Mouse (Mus musculus) MEL (cell line): ENCODE measurements around the gene Kcnd2. TPM values are rescaled to one million over a fixed set of nuclear protein-coding genes. Genes with fewer than 3 reads are reported as not detected.

ENCODE experiments used
- DNase-seq: peaks from one replicate; pipeline ENCODE4 v3.0.0; 2011; ENCODE audit warnings: low read depth, low spot score
- H3K27ac ChIP-seq: 2 replicates; pipeline ENCODE4 v1.5.1; 2012; ENCODE audit warnings: low read depth, mild to moderate bottlenecking, control low read depth, low read length, moderate library complexity; ENCODE audit not compliant: control insufficient read depth
- H3K27me3 ChIP-seq, 2 experiments: fragments of 150-350 bp in 1 of 2; sonication (generic) in 1 of 2; 2 replicates each; pipeline ENCODE4 v1.6.1; 2012; ENCODE audit warnings: low read length in 2 of 2, mild to moderate bottlenecking in 2 of 2, improper control_type of control experiment in 1 of 2, moderate library complexity in 1 of 2; ENCODE audit not compliant: insufficient read depth in 2 of 2, control insufficient read depth in 1 of 2
- H3K36me3 ChIP-seq, 2 experiments: 2 replicates each; pipeline ENCODE4 v1.6.1; 2012 to 2014; ENCODE audit warnings: low read length in 2 of 2, improper control_type of control experiment in 1 of 2, inconsistent platforms in 1 of 2, mild to moderate bottlenecking in 1 of 2; ENCODE audit not compliant: insufficient read depth in 2 of 2, control insufficient read depth in 1 of 2
- H3K4me1 ChIP-seq, 2 experiments: fragments of 150-350 bp in 1 of 2; sonication (generic) in 1 of 2; 2 replicates each; pipeline ENCODE4 v1.6.1; 2012; ENCODE audit warnings: low read length in 2 of 2, improper control_type of control experiment in 1 of 2, mild to moderate bottlenecking in 1 of 2; ENCODE audit not compliant: insufficient read depth in 2 of 2, control insufficient read depth in 1 of 2
- H3K4me3 ChIP-seq, 2 experiments: fragments of 150-350 bp in 1 of 2; sonication (generic) in 1 of 2; 2 replicates each; pipeline ENCODE4 v1.5.1; 2012; ENCODE audit warnings: low read depth in 2 of 2, low read length in 2 of 2, mild to moderate bottlenecking in 2 of 2, moderate library complexity in 2 of 2, control low read depth in 1 of 2, improper control_type of control experiment in 1 of 2; ENCODE audit not compliant: control insufficient read depth in 1 of 2, insufficient read depth in 1 of 2
- H3K79me2 ChIP-seq: 2 replicates; pipeline ENCODE4 v1.6.1; 2012; ENCODE audit warnings: mild to moderate bottlenecking, low read length, moderate library complexity; ENCODE audit not compliant: control insufficient read depth, poor library complexity, insufficient read depth
- H3K9ac ChIP-seq: 2 replicates; pipeline ENCODE4 v1.6.1; 2012; ENCODE audit warnings: low read depth, mild to moderate bottlenecking, control low read depth, low read length, moderate library complexity; ENCODE audit not compliant: control insufficient read depth, poor library complexity, severe bottlenecking
- H3K9me3 ChIP-seq: fragments of 150-350 bp; sonication (generic); replicated peaks from 2 replicates; pipeline ENCODE4 v1.6.1; 2012; ENCODE audit warnings: mild to moderate bottlenecking, low read length, improper control_type of control experiment, moderate library complexity; ENCODE audit not compliant: insufficient read depth
- BHLHE40 ChIP-seq: IDR thresholded peaks from 2 replicates; pipeline ENCODE4 v1.6.1; 2012; ENCODE audit warnings: low read depth, mild to moderate bottlenecking, inconsistent platforms, low read length, improper control_type of control experiment, borderline replicate concordance
- CHD2 ChIP-seq: IDR thresholded peaks from 2 replicates; pipeline ENCODE4 v1.6.1; 2011; ENCODE audit warnings: low read length, improper control_type of control experiment
- EP300 ChIP-seq, 2 experiments: IDR thresholded peaks; 2 replicates each; pipeline ENCODE4 v1.6.1; 2011; ENCODE audit warnings: improper control_type of control experiment in 2 of 2, low read length in 2 of 2, low read depth in 1 of 2, mild to moderate bottlenecking in 1 of 2
- ETS1 ChIP-seq: IDR thresholded peaks from 2 replicates; pipeline ENCODE4 v1.6.1; 2012; ENCODE audit warnings: low read depth, mild to moderate bottlenecking, inconsistent platforms, low read length, improper control_type of control experiment, moderate library complexity
- GABPA ChIP-seq: IDR thresholded peaks from 2 replicates; pipeline ENCODE4 v1.6.1; 2012; ENCODE audit warnings: low read depth, mild to moderate bottlenecking, inconsistent platforms, low read length, improper control_type of control experiment, moderate library complexity
- GATA1 ChIP-seq: IDR thresholded peaks from 2 replicates; pipeline ENCODE4 v1.6.1; 2011; ENCODE audit warnings: low read depth, low read length, improper control_type of control experiment
- KAT2A ChIP-seq: conservative IDR thresholded peaks from 2 replicates; pipeline ENCODE4 v1.6.1; 2012; ENCODE audit warnings: low read depth, low read length, improper control_type of control experiment, inconsistent platforms
- MXI1 ChIP-seq: IDR thresholded peaks from 2 replicates; pipeline ENCODE4 v1.6.1; 2011; ENCODE audit warnings: mild to moderate bottlenecking, low read depth, low read length, improper control_type of control experiment
- MYB ChIP-seq: IDR thresholded peaks from 2 replicates; pipeline ENCODE4 v1.6.1; 2011; ENCODE audit warnings: mild to moderate bottlenecking, low read depth, low read length, improper control_type of control experiment
- MYC ChIP-seq: IDR thresholded peaks from 2 replicates; pipeline ENCODE4 v1.6.1; 2011; ENCODE audit warnings: low read depth, mild to moderate bottlenecking, low read length, improper control_type of control experiment, moderate library complexity
- POLR2A ChIP-seq, 2 experiments: IDR thresholded peaks; 2 replicates each; pipeline ENCODE4 v1.6.1; 2011 to 2012; ENCODE audit warnings: low read length in 2 of 2, mild to moderate bottlenecking in 2 of 2, control low read depth in 1 of 2, improper control_type of control experiment in 1 of 2, low read depth in 1 of 2, moderate library complexity in 1 of 2; ENCODE audit not compliant: control insufficient read depth in 1 of 2, insufficient read depth in 1 of 2, poor library complexity in 1 of 2
- POLR2AphosphoS2 ChIP-seq: IDR thresholded peaks from 2 replicates; pipeline ENCODE4 v1.6.1; 2011; ENCODE audit warnings: low read length, improper control_type of control experiment
- POLR2AphosphoS5 ChIP-seq: IDR thresholded peaks from 2 replicates; pipeline ENCODE4 v1.6.1; 2012; ENCODE audit warnings: low read depth, borderline replicate concordance, mild to moderate bottlenecking, inconsistent platforms, low read length, moderate library complexity, mixed read lengths
- RCOR1 ChIP-seq: IDR thresholded peaks from 2 replicates; pipeline ENCODE4 v1.6.1; 2012; ENCODE audit warnings: low read depth, mild to moderate bottlenecking, inconsistent platforms, low read length, improper control_type of control experiment
- SIN3A ChIP-seq: IDR thresholded peaks from 2 replicates; pipeline ENCODE4 v1.6.1; 2012; ENCODE audit warnings: low read length, improper control_type of control experiment, inconsistent platforms
- TBP ChIP-seq: IDR thresholded peaks from 2 replicates; pipeline ENCODE4 v1.8.0; 2011; ENCODE audit warnings: low read depth, low read length, improper control_type of control experiment
- USF1 ChIP-seq: IDR thresholded peaks from 2 replicates; pipeline ENCODE4 v1.6.1; 2014; ENCODE audit warnings: low read depth, mild to moderate bottlenecking, inconsistent platforms, low read length, improper control_type of control experiment, moderate library complexity
- ZKSCAN1 ChIP-seq: IDR thresholded peaks from 2 replicates; pipeline ENCODE4 v1.6.1; 2012; ENCODE audit warnings: low read depth, mild to moderate bottlenecking, inconsistent platforms, low read length, improper control_type of control experiment, moderate library complexity
- ZMIZ1 ChIP-seq: IDR thresholded peaks from 2 replicates; pipeline ENCODE4 v1.6.1; 2012; ENCODE audit warnings: low read depth, mild to moderate bottlenecking, inconsistent platforms, low read length, improper control_type of control experiment, moderate library complexity
- polyA plus RNA-seq, 2 experiments: library from polyadenylated mRNA; stranded (reverse) in 1 of 2; unstranded in 1 of 2; fragments of >175 nt in 1 of 2; fragments of >200 nt in 1 of 2; gene quantifications; 2 replicates each; pipeline versions ENCODE4 v1.2.1 to v1.2.4; 2012; ENCODE audit warnings: low replicate concordance in 2 of 2, low read depth in 1 of 2; ENCODE audit not compliant: insufficient read length in 2 of 2, insufficient read depth in 1 of 2, missing spikeins in 1 of 2
- total RNA-seq: library from RNA; depleted of rRNA; stranded (reverse); fragments of 300-350 nt; gene quantifications from 2 replicates; pipeline ENCODE4 v1.2.3, GENCODE M21; 2012

Gene Kcnd2
- total and polyA plus RNA-seq, 3 experiments: not detected

DNA sequence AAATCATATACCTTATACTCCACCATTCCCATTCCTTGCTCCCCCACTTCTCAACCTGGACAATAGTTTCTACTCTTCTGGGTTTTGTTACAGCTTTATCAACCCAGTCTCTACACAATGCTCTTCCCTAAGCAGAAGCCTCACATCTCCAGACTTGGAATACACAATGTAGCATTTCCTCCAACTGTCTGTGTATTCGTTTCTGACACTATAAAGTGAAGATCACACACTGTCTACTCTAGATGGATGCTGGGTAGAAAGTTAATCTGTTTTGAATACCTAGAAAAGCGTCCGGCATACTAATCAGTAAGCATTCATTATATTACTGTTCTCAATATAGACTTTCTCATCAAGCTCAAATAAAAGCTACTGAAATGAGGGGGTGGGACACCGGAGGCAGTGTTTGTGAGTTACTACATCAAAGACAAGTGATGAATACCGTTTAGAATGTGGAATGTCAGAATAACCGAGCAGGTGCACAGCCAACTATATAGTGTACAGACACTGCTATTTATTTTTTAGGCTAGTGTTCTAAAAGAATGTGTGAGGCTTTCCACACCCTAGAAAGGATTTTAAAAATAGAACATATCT lies 62.1 kb downstream of the Kcnd2 start:
- Histone ChIP-seq H3K27me3 (no peaks in the 10 kb centered on the region), H3K4me3 (no peak overlapping the region), H3K9ac (no peak overlapping the region), H3K9me3 (no peaks in the 10 kb centered on the region), H3K27ac (no peak overlapping the region), H3K4me1 (no peaks in the 10 kb centered on the region), H3K36me3 (no peaks in the 10 kb centered on the region), H3K79me2 (no peaks in the 10 kb centered on the region)
- TF ChIP-seq RCOR1: no peak
- TF ChIP-seq SIN3A: no peak
- TF ChIP-seq CHD2: no peak
- no peak for TF ChIP-seq ETS1
- no peak for TF ChIP-seq POLR2A (IDR thresholded peaks at IDR 0.05; ENCODE audit: control insufficient read depth in 1 of 2, insufficient read depth in 1 of 2, low read depth in 1 of 2, low read length in 2 of 2, poor library complexity in 1 of 2)
- TF ChIP-seq TBP: no peak
- no peak for TF ChIP-seq MYC
- TF ChIP-seq MYB: no peak
- no peak for TF ChIP-seq BHLHE40
- TF ChIP-seq POLR2AphosphoS2: no peak
- DNase-seq: no peak

DNA sequence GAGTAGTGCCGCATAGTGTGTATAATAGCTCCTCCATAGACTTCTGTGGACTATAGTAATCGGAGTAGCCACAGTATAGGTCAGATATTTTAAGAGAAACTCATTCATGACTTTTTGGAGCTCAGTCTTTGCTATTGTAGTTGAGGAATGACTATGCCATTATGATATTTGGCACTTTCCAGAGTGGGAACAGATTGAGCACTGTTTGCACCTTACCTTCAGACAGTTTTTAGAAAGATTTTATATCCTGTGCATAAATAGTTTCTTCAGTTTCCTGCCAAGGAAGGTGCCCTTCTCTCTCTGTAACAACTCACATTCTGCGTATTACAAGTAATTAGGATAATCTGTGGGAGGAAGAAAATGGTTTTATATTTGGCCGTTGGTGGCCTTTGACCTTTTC lies 89.6 kb downstream of the Kcnd2 start:
- no peak overlapping the region for H3K4me3 ChIP-seq
- H3K27me3 ChIP-seq: no peaks in the 10 kb centered on the region
- no peaks in the 10 kb centered on the region for H3K9me3 ChIP-seq
- no peaks in the 10 kb centered on the region for H3K4me1 ChIP-seq
- H3K9ac ChIP-seq: no peak overlapping the region
- H3K27ac ChIP-seq: no peak overlapping the region
- no peaks in the 10 kb centered on the region for H3K36me3 ChIP-seq
- TF ChIP-seq EP300 (IDR thresholded peaks at IDR 0.05; ENCODE audit: low read depth in 1 of 2, low read length in 2 of 2) (no peak), GABPA (no peak), POLR2AphosphoS5 (no peak), MXI1 (no peak), USF1 (no peak), POLR2AphosphoS2 (no peak), KAT2A (no peak), ZMIZ1 (no peak), MYC (no peak), GATA1 (no peak), ZKSCAN1 (no peak), MYB (no peak), ETS1 (no peak)
- TF ChIP-seq, all 39 proteins: peak for 0
- no peaks in the 10 kb centered on the region for H3K79me2 ChIP-seq
- no peak for DNase-seq
